Mouse (Mus musculus) CH12.LX (cell line): ENCODE data around the gene Gm10645. TPM values are rescaled to one million over a fixed set of nuclear protein-coding genes. Genes with fewer than 3 reads are reported as not detected.

Source experiments
- DNase-seq: peaks from one replicate; pipeline ENCODE4 v3.0.0-alpha.2; 2013; ENCODE audit errors: extremely low read depth
- H3K27ac ChIP-seq: 2 replicates; pipeline ENCODE4 v1.5.1; 2012; ENCODE audit warnings: low read depth, mild to moderate bottlenecking, control low read depth, moderate library complexity; ENCODE audit not compliant: insufficient read depth
- H3K27me3 ChIP-seq: replicated peaks from 2 replicates; pipeline ENCODE3; 2012; ENCODE audit warnings: inconsistent platforms
- H3K36me3 ChIP-seq, 2 experiments: replicated peaks in 1 of 2; 2 replicates each; pipeline versions ENCODE3 to v1.6.1; 2012; ENCODE audit warnings: inconsistent platforms in 1 of 2, low read length in 1 of 2, mild to moderate bottlenecking in 1 of 2, mixed read lengths in 1 of 2, moderate library complexity in 1 of 2; ENCODE audit not compliant: control insufficient read depth in 1 of 2, insufficient read depth in 1 of 2
- H3K4me1 ChIP-seq, 2 experiments: 2 replicates each; pipeline ENCODE4 v1.6.1; 2012; ENCODE audit warnings: inconsistent platforms in 1 of 2, moderate library complexity in 1 of 2; ENCODE audit not compliant: insufficient read depth in 2 of 2, control insufficient read depth in 1 of 2
- H3K4me2 ChIP-seq: 2 replicates; pipeline ENCODE4 v1.6.1; 2012; ENCODE audit warnings: low read depth, mild to moderate bottlenecking, control low read depth; ENCODE audit not compliant: poor library complexity, insufficient read depth, severe bottlenecking
- H3K4me3 ChIP-seq, 3 experiments: fragments of 150-350 bp in 1 of 3; sonication (generic) in 1 of 3; replicated peaks in 1 of 3; 2 replicates each; pipeline versions ENCODE3 to v1.5.1; 2011 to 2012; ENCODE audit warnings: low read depth in 2 of 3, low read length in 2 of 3, mild to moderate bottlenecking in 2 of 3, moderate library complexity in 2 of 3, control low read depth in 1 of 3, improper control_type of control experiment in 1 of 3, inconsistent platforms in 1 of 3, mixed read lengths in 1 of 3; ENCODE audit not compliant: poor library complexity in 1 of 3
- H3K79me2 ChIP-seq: replicated peaks from 2 replicates; pipeline ENCODE4 v1.6.1; 2012; ENCODE audit warnings: mild to moderate bottlenecking, moderate library complexity; ENCODE audit not compliant: control insufficient read depth, poor library complexity, insufficient read depth, severe bottlenecking; ENCODE audit errors: extremely low read depth
- H3K9ac ChIP-seq: 2 replicates; pipeline ENCODE4 v1.6.1; 2012; ENCODE audit warnings: low read depth, mild to moderate bottlenecking, control low read depth, moderate library complexity; ENCODE audit not compliant: insufficient read depth
- H3K9me3 ChIP-seq: replicated peaks from 2 replicates; pipeline ENCODE3; 2012; ENCODE audit warnings: low read length, inconsistent platforms, mixed read lengths
- CHD1 ChIP-seq: IDR thresholded peaks from 2 replicates; pipeline ENCODE4 v1.6.1; 2012; ENCODE audit warnings: low read depth, low read length, improper control_type of control experiment, inconsistent platforms
- CTCF ChIP-seq, 2 experiments: IDR thresholded peaks in 1 of 2; conservative IDR thresholded peaks in 1 of 2; 2 replicates each; pipeline ENCODE4 v1.5.1; 2011 to 2012; ENCODE audit warnings: low read depth in 2 of 2, low read length in 2 of 2, improper control_type of control experiment in 1 of 2, inconsistent platforms in 1 of 2, mild to moderate bottlenecking in 1 of 2, moderate library complexity in 1 of 2
- E2F4 ChIP-seq: IDR thresholded peaks from 2 replicates; pipeline ENCODE4 v1.6.1; 2011; ENCODE audit warnings: low read depth, low read length, improper control_type of control experiment; ENCODE audit not compliant: insufficient replicate concordance
- JUND ChIP-seq: conservative IDR thresholded peaks from 2 replicates; pipeline ENCODE4 v1.6.1; 2011; ENCODE audit warnings: low read depth, low read length, improper control_type of control experiment
- KAT2A ChIP-seq: IDR thresholded peaks from 2 replicates; pipeline ENCODE4 v1.6.1; 2012; ENCODE audit warnings: low read length, improper control_type of control experiment, inconsistent platforms; ENCODE audit not compliant: insufficient replicate concordance
- MAFK ChIP-seq: IDR thresholded peaks from 2 replicates; pipeline ENCODE4 v1.6.1; 2011; ENCODE audit warnings: low read length, improper control_type of control experiment; ENCODE audit not compliant: insufficient replicate concordance
- MAZ ChIP-seq: IDR thresholded peaks from 2 replicates; pipeline ENCODE4 v1.6.1; 2012; ENCODE audit warnings: low read depth, mild to moderate bottlenecking, inconsistent platforms, low read length, improper control_type of control experiment, moderate library complexity
- MEF2A ChIP-seq: IDR thresholded peaks from 2 replicates; pipeline ENCODE4 v1.6.1; 2014; ENCODE audit warnings: low read depth, mild to moderate bottlenecking, inconsistent platforms, low read length, improper control_type of control experiment, borderline replicate concordance
- MXI1 ChIP-seq: IDR thresholded peaks from 2 replicates; pipeline ENCODE4 v1.6.1; 2011; ENCODE audit warnings: mild to moderate bottlenecking, low read depth, low read length, improper control_type of control experiment
- MYC ChIP-seq: IDR thresholded peaks from 2 replicates; pipeline ENCODE4 v1.6.1; 2011; ENCODE audit warnings: low read depth, mild to moderate bottlenecking, improper control_type of control experiment, low read length
- POLR2A ChIP-seq: IDR thresholded peaks from 2 replicates; pipeline ENCODE4 v1.6.1; 2011; ENCODE audit warnings: low read depth, mild to moderate bottlenecking, improper control_type of control experiment, low read length
- POLR2AphosphoS2 ChIP-seq: IDR thresholded peaks from 2 replicates; pipeline ENCODE4 v1.6.1; 2011; ENCODE audit warnings: low read depth, low read length, improper control_type of control experiment
- RAD21 ChIP-seq: IDR thresholded peaks from 2 replicates; pipeline ENCODE4 v1.6.1; 2011; ENCODE audit warnings: low read depth, mild to moderate bottlenecking, low read length, improper control_type of control experiment, moderate library complexity
- RCOR1 ChIP-seq: conservative IDR thresholded peaks from 2 replicates; pipeline ENCODE4 v1.6.1; 2012; ENCODE audit warnings: low read depth, mild to moderate bottlenecking, inconsistent platforms, low read length, improper control_type of control experiment
- TBP ChIP-seq: conservative IDR thresholded peaks from 2 replicates; pipeline ENCODE4 v1.6.1; 2011; ENCODE audit warnings: low read depth, low read length, improper control_type of control experiment
- UBTF ChIP-seq: IDR thresholded peaks from 2 replicates; pipeline ENCODE4 v1.6.1; 2012; ENCODE audit warnings: low read depth, mild to moderate bottlenecking, inconsistent platforms, low read length, improper control_type of control experiment, moderate library complexity
- USF1 ChIP-seq: IDR thresholded peaks from 2 replicates; pipeline ENCODE4 v1.6.1; 2014; ENCODE audit warnings: low read depth, mild to moderate bottlenecking, inconsistent platforms, low read length, improper control_type of control experiment
- dilution Hi-C: fragments of 300-500 bp; cut with MboI; formaldehyde crosslinking; loops from 2 replicates; pipeline ENCODE4 v1.14.3; 2020; ENCODE audit warnings: low sequenced_read_pairs; ENCODE audit not compliant: extremely low pct_unique_long_range_greater_than_20kb, extremely low pct_ligation_motif_present
- in situ Hi-C: fragments of 300-500 bp; cut with MboI; formaldehyde crosslinking; loops from 3 replicates; pipeline ENCODE4 v1.14.3; 2019; ENCODE audit warnings: low sequenced_read_pairs, low pct_ligation_motif_present, low pct_unique_long_range_greater_than_20kb, mixed read lengths
- polyA plus RNA-seq: library from polyadenylated mRNA; unstranded; fragments of >175 nt; gene quantifications from 2 replicates; pipeline ENCODE4 v1.2.1, GENCODE M21; 2012; ENCODE audit warnings: low read depth; ENCODE audit not compliant: insufficient read length
- total RNA-seq, 2 experiments: library from RNA; depleted of rRNA; stranded (reverse); fragments of 300-350 nt in 1 of 2; fragments of >200 nt in 1 of 2; gene quantifications; 2 replicates each; pipeline ENCODE4 v1.2.3; 2012 to 2014

Gene Gm10645
- total and polyA plus RNA-seq, 3 experiments = 0.81 TPM; not detected in 2

- Histone ChIP-seq H3K4me1 (peaks cover 5 to 23% of the 10 kb centered on the region in 2 experiments; a peak in 3 of 4 replicates), H3K79me2 (no peaks in the 10 kb centered on the region), H3K9me3 (no peaks in the 10 kb centered on the region), H3K9ac (no peak overlapping the region), H3K36me3 (no peaks in the 10 kb centered on the region), H3K4me3 (no peak overlapping the region), H3K27ac (no peak overlapping the region), H3K4me2 (no peak overlapping the region), H3K27me3 (no peaks in the 10 kb centered on the region)
- DNase-seq = no peak
- in situ Hi-C loops (loop anchor here (10.0 kb wide), 1 partner anchor 323 kb away; the partner anchor contains the start of gene Rnf150), dilution Hi-C loops (no loop called here)
- no peak for TF ChIP-seq KAT2A
- no peak for TF ChIP-seq POLR2AphosphoS2
- no peak for TF ChIP-seq MAFK
- no peak for TF ChIP-seq MXI1
- TF ChIP-seq CHD1 = no peak
- TF ChIP-seq JUND = no peak
- no peak for TF ChIP-seq RAD21
- TF ChIP-seq USF1 = no peak
- TF ChIP-seq TBP = no peak
- no peak for TF ChIP-seq MAZ
- TF ChIP-seq POLR2A = no peak
These were observed 21.5 kb upstream of the Gm10645 start for GRCm38 (mm10) chr8:83187363-83187962.

GRCm38 (mm10) chr8:83186376-83186775 is 20.4 kb upstream of the Gm10645 start:
- TF ChIP-seq POLR2AphosphoS2 = no peak
- TF ChIP-seq MEF2A = no peak
- no peak for TF ChIP-seq JUND
- no peak for TF ChIP-seq E2F4
- TF ChIP-seq RCOR1 = no peak
- no peak for TF ChIP-seq MYC
- TF ChIP-seq CTCF (conservative IDR thresholded peaks at IDR 0.05 in 1 of 2, IDR thresholded peaks at IDR 0.05 in 1 of 2; ENCODE audit: low read depth in 2 of 2, low read length in 2 of 2) = no peak
- TF ChIP-seq UBTF = no peak
- no peaks in the 10 kb centered on the region for H3K9me3 ChIP-seq
- in situ Hi-C loops = loop anchor here (10.0 kb wide), 1 partner anchor 322 kb away; the partner anchor contains the start of gene Rnf150
- no peak for DNase-seq
- H3K79me2 ChIP-seq = no peaks in the 10 kb centered on the region
- no peaks in the 10 kb centered on the region for H3K27me3 ChIP-seq
- H3K36me3 ChIP-seq = no peaks in the 10 kb centered on the region
- no peak overlapping the region for H3K9ac ChIP-seq
- H3K27ac ChIP-seq = no peak overlapping the region
- H3K4me1 ChIP-seq = peaks cover 5 to 23% of the 10 kb centered on the region in 2 experiments; a peak in 3 of 4 replicates
- H3K4me3 ChIP-seq = no peak overlapping the region
- H3K4me2 ChIP-seq = no peak overlapping the region
- dilution Hi-C loops = no loop called here
